Mouse (Mus musculus) gastrocnemius, adult 18-20 months (tissue): ENCODE measurements around the gene Dgcr8. TPM values are rescaled to one million over a fixed set of nuclear protein-coding genes. Genes with fewer than 3 reads are reported as not detected.

Experiments used
- DNase-seq: peaks from one replicate; pipeline ENCODE4 v3.0.0; 2021; ENCODE audit warnings: low spot score
- microRNA-seq: library from miRNA; unstranded; fragments of <30 nt; microRNA quantifications from one replicate; pipeline ENCODE4 v1.2.0, GENCODE M21; 2021
- total RNA-seq, 2 experiments: library from RNA; stranded (reverse); gene quantifications; 2 replicates each; pipeline ENCODE4 v1.2.3; 2021

Dgcr8 gene
- total RNA-seq, 2 experiments from 2014 or later: 11.2 to 11.8 TPM

DNA sequence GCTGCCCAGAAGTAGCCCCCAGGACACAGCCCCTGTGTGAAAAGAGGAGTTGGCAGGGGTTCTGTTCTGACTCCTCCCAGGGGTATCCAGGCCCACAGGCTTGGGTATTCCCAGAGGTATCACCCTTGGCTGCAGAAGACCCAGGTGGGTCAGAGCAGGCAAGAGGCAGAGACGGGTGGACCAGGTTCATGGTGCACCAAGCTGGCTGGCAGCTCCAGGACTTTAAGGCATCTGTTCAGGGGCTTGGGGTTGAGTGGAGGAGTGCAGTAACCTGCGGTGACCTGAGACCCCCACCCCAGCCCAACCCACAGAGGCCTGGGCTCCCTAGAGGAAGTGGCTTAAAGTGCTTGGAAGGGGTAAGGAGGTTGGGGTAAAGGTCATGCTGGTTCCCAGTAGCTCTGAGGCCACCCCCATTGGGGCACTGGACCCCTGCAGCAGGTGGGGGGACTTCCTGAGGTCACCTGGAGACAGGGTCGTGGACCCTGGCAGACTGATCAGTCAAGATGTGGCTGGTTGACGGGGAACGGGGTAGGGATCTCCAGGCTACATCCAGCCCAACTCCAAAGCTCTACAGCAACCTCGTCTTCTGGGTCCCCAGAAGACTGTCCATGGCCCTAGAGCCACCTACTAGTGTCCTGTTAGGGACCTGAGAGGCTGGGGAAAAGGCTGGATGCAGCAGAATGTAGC lies 68.0 kb downstream of the Dgcr8 start:
- DNase-seq: no peak

DNA sequence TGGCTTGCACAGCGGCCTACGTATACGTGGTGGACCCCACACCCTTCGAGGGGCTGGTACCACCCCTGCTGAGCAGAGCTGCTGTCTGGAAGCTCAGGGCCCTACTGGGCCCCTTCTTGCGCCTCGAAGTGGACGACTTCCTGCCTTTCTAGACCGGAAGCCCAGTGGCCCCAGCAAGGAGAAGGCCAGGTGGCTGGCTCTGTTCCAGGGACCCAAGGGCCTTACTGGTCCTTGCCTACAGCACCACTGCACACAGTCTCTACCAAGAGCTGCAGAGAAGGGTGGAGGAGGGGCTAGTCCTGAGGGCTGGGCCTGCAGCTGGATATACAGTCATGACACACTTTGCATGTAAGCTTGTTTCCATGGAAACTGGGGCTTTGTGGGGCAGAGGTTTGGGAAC lies 69.0 kb downstream of the Dgcr8 start:
- no peak for DNase-seq

DNA sequence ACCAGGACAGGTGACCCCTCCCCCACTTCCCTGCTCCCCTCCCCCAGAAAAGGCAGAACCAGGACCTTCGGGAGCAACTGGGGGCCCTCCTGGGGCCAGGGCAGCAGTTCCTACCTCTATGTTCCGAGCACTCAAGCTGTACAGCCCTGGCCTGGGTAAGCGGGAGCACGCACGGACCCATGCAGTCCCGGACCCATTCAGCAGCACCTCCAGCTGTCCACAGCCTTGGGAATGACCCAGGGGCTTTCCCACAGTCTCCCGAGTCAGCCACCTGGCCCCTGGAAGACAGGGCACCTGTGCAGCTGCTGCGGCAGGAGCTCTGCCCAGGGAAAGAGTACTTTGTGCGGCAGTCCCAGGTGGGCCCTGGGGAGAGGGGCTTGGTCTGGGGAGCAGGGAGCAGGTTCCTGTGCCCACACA lies 70.5 kb downstream of the Dgcr8 start:
- DNase-seq: no peak

DNA sequence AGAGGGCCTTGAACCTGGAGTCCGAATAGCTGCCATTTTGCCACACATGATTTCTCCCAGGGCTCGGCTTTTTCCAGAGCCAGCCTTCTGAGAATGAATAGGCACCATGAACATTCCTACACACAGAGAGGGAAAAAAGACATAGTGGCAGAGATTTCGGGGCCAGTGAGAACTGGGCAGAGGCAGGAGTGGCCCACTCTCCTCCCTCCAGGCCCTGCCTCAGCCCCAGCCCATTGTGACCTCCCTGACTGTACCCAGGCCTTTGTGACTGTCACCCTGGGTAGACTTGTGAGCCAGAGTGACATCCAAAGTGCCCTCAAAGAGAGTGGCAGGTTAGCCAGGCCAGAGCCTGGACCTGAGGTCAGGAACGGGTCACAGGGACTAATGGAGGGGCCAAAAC lies 71.5 kb downstream of the Dgcr8 start, which contains the start of gene Ccdc188:
TSS of gene Ccdc188 (plus strand) at position 301 of the 400 bp plus-strand sequence.
- DNase-seq: no peak

DNA sequence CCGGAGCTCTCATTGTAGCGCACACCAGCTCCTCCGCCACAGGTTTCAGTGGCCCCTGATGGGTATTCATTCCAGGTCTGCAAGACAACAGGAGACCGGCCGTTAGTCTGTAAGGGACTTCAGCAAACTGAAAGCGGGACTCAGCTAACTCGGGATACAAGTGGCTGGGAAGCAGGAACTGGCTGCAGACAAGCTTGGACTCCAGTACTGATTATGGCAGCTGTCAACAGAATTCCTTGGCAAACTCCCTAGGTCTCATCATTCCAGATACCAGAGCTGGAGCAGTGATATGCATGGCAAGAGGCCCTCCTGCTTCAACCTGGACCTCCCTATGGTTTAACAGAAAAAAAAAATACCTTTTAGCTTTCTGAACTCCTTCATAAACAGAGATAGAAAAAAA lies 74.2 kb downstream of the Dgcr8 start:
- DNase-seq: no peak

DNA sequence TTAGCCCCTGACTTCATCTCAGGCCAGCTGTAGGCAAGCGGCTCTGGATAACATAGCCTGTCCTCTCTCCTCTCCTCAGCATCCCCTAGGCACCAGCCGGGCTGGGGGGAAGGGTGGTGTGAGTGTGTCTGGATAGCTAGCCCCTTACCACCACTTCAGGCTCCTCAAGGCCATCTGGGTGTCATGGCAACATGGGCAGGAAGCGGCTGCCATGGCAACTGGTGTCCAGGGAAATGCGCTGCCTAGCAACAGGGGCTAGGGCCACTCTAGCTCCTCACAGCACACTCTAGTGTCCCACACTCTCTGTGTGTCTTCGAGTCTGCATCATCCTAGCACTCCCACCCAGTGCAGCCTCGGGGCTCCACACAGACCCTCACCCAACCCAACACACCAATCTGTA lies 75.4 kb downstream of the Dgcr8 start:
- DNase-seq: no peak

DNA sequence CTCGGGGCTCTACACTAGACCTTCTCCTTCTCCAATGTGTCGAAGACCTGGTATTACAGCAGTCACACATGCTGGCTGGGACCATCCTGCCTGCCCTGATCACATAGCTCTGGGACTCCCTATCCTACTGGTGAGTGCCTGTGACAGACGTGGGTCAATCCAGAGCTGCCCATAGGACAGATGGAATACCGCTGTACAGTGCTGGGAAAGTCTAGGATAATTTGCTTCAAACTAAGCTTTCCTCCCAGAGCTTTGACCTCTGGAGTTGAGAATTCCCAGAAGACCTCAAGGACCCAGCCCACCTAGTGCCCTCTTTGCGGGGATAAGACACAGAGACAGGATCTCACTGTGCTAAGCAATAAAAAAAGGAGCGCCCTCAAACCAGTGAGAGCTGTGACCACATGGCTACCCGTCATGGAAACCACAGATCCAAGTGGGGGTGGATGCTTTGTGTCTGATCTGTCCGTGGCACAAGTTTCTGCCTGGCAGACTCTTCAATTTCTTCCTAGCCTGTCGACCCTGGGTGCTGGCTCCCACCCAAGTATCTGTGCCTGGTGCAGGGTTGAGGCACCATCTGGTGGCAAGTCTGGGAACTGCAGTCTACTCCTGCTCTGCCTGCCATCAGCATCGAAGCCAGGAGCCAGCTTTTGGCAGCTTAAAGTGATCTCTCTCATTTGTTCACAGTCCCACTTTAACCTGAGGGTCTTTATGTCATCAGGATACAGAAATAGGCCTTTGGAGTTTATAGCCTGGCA lies 77.5 kb downstream of the Dgcr8 start:
- peak; percentile 87 for DNase-seq

DNA sequence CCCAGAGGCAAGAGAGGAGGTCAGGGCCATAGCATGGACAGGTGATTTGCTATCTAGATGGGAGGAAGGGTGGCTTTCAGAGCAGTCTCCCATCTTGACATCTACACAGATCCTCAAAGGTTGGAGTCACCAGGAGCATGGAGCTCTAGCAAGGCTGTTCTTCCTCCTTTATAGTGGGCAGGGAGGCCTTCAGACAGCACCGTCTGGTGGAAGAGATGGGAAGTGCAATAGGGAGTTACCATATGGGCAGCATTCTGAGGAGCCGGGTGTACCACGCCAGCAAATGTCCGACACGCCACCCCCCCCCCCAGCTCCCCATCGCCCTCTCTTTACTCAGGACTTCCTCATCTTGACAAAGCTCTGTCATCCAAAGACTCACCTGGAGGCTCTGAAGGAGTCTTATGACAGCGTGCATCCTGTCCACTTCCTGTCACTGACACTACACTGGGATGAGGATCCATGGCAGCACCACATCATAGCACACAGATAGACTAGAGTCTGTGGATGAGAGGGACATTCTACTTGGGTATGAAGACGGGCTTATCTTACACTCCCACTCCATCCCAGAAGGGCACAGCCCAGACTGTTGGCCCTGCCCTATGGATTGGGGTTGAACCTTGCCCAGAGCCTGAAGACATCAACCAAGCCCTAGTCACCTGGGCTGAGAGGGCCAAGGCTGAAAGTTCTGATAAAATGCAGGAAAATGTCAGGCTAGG lies 78.2 kb downstream of the Dgcr8 start:
- peak; percentile 69 for DNase-seq

Small RNAs within 50 kb of the gene (microRNA-seq; reads per million reads assigned to microRNA genes)
- gene Gm24572 (not detected), gene Mir1306 (346 reads per million, percentile 71 among the genes with 10 or more reads in this experiment), gene Mir185 (846 reads per million, percentile 82 among the genes with 10 or more reads in this experiment)

Other genes with a start within 250 kb of the Dgcr8 start
- gene Dgcr6, start 236.4 kb downstream of the Dgcr8 start, total RNA-seq: 10 to 100 TPM; 46.9 to 50.4 TPM
- gene Prodh, start 199.0 kb downstream of the Dgcr8 start, total RNA-seq: 10 to 100 TPM in 1 of 2 experiments, 1 to 10 TPM in 1; 4.6 to 11.1 TPM
- gene Rtn4r, start 161.6 kb downstream of the Dgcr8 start, total RNA-seq: under 1 TPM in 1 of 2 experiments, not detected in 1; 0.11 TPM
- not detected for gene Ccdc188, start 71.4 kb downstream of the Dgcr8 start, total RNA-seq
- gene Zdhhc8, start 54.1 kb downstream of the Dgcr8 start, total RNA-seq: 10 to 100 TPM; 23.7 to 27.3 TPM
- 10 to 100 TPM in 1 of 2 experiments, 1 to 10 TPM in 1; 9.2 to 11.2 TPM for gene Trmt2a, start 40.6 kb downstream of the Dgcr8 start, total RNA-seq
- 10 to 100 TPM; 20.0 to 26.0 TPM for gene Ranbp1, start 40.5 kb downstream of the Dgcr8 start, total RNA-seq
- gene Gm49776, start 30.9 kb downstream of the Dgcr8 start, total RNA-seq: not detected
- 10 to 100 TPM; 42.5 to 54.5 TPM for gene Tango2, start 58.9 kb upstream of the Dgcr8 start, total RNA-seq
- gene Arvcf, start 58.9 kb upstream of the Dgcr8 start, total RNA-seq: 1 to 10 TPM; 7.7 to 8.4 TPM
- 10 to 100 TPM; 19.8 to 20.8 TPM for gene Txnrd2, start 137.1 kb upstream of the Dgcr8 start, total RNA-seq
- 10 to 100 TPM; 37.3 to 41.0 TPM for gene Comt, start 137.6 kb upstream of the Dgcr8 start, total RNA-seq
- gene Gnb1l, start 209.5 kb upstream of the Dgcr8 start, total RNA-seq: 1 to 10 TPM; 3.2 to 5.0 TPM
- gene Rtl10, start 209.7 kb upstream of the Dgcr8 start, total RNA-seq: 1 to 10 TPM; 3.0 to 3.2 TPM